Mouse (Mus musculus) natural killer cell, adult 2 months (primary cell): ENCODE data around the gene Gng13.

ENCODE experiments used
- DNase-seq, 2 experiments: peaks; one replicate each; pipeline ENCODE4 v3.0.0; 2022; ENCODE audit warnings: low spot score in 2 of 2

Gng13 gene

GRCm38 (mm10) chr17:25716711-25717637 lies at the start of gene Gng13:
TSS of gene Gng13 (plus strand) at chr17:25717171.
- DNase-seq, result no peak

GRCm38 (mm10) chr17:25668481-25669055 lies 48.4 kb upstream of the Gng13 start:
- DNase-seq, result no peak

GRCm38 (mm10) chr17:25672982-25673381 lies 44.0 kb upstream of the Gng13 start:
- DNase-seq, result no peak

GRCm38 (mm10) chr17:25677969-25678368 lies 39.0 kb upstream of the Gng13 start:
- DNase-seq, result peak in 1 of 2 experiments; percentile 43

GRCm38 (mm10) chr17:25679818-25680217 lies 37.2 kb upstream of the Gng13 start:
- no peak for DNase-seq

GRCm38 (mm10) chr17:25681636-25682035 lies 35.3 kb upstream of the Gng13 start:
- no peak for DNase-seq

- DNase-seq, result no peak
These were observed 30.6 kb upstream of the Gng13 start for GRCm38 (mm10) chr17:25686323-25686722.

- no peak for DNase-seq
These were observed 28.0 kb upstream of the Gng13 start for GRCm38 (mm10) chr17:25688922-25689321.

GRCm38 (mm10) chr17:25696263-25696662 lies 20.7 kb upstream of the Gng13 start:
- no peak for DNase-seq

- DNase-seq, result peak; percentile 55 to 66
These were observed 18.5 kb upstream of the Gng13 start for GRCm38 (mm10) chr17:25698446-25698845.

GRCm38 (mm10) chr17:25700863-25701496 lies 16.0 kb upstream of the Gng13 start:
- DNase-seq, result no peak

- no peak for DNase-seq
These were observed 7.0 kb upstream of the Gng13 start for GRCm38 (mm10) chr17:25709994-25710393.

- DNase-seq, result no peak
These were observed 5.8 kb upstream of the Gng13 start for GRCm38 (mm10) chr17:25711136-25711535.

- DNase-seq, result no peak
These were observed 1.3 kb upstream of the Gng13 start for GRCm38 (mm10) chr17:25715627-25716026.

GRCm38 (mm10) chr17:25716130-25716529 lies 841 bp upstream of the Gng13 start:
- DNase-seq, result no peak

- DNase-seq, result no peak
These were observed 720 bp downstream of the Gng13 start for GRCm38 (mm10) chr17:25717691-25718090.

- DNase-seq, result no peak
These were observed 4.5 kb downstream of the Gng13 start for GRCm38 (mm10) chr17:25721476-25721875.

GRCm38 (mm10) chr17:25723470-25723869 lies 6.5 kb downstream of the Gng13 start:
- no peak for DNase-seq

- DNase-seq, result no peak
These were observed 6.9 kb downstream of the Gng13 start for GRCm38 (mm10) chr17:25723919-25724318.

GRCm38 (mm10) chr17:25725264-25725663 lies 8.3 kb downstream of the Gng13 start:
- no peak for DNase-seq

- peak; percentile 98 to 99 for DNase-seq
These were observed 10.5 kb downstream of the Gng13 start, which contains the start of the genes Chtf18 and Rpusd1 for GRCm38 (mm10) chr17:25727265-25728008. TSS of gene Chtf18 (minus strand) at chr17:25727419. TSS of gene Rpusd1 (plus strand) at chr17:25727670.

- no peak for DNase-seq
These were observed 11.0 kb downstream of the Gng13 start for GRCm38 (mm10) chr17:25728009-25728270.
